Mouse (Mus musculus): Measurements from ENCODE around the gene Med24.

Gene Med24

DNA sequence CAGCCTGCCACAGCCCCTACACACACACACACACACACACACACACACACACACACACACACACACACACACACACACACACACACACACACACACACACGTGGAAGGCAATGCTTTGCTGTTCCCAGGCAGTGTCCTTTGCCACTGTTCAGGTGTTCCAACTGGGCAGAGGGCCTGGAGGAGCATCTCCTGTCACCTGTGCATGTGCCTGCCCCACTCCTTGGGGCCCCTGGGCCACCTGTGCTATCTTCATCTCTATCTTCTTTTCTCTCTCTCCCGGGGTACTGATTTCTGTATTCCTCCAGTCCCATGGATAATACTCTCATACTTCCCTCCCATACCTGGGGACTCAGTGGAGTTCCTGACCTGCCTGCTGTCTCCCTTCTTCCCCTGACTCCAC, 37.1 kb upstream of the Med24 start:
- in situ Hi-C loops (cut with MboI; ENCODE audit: low sequenced_read_pairs): no loop called here

- in situ Hi-C loops (cut with MboI; ENCODE audit: low sequenced_read_pairs): no loop called here
These were observed 36.4 kb upstream of the Med24 start for GRCm38 (mm10) chr11:98765421-98766309.

GRCm38 (mm10) chr11:98764746-98765145, 35.5 kb upstream of the Med24 start:
- in situ Hi-C loops (cut with MboI; ENCODE audit: low sequenced_read_pairs): no loop called here

DNA sequence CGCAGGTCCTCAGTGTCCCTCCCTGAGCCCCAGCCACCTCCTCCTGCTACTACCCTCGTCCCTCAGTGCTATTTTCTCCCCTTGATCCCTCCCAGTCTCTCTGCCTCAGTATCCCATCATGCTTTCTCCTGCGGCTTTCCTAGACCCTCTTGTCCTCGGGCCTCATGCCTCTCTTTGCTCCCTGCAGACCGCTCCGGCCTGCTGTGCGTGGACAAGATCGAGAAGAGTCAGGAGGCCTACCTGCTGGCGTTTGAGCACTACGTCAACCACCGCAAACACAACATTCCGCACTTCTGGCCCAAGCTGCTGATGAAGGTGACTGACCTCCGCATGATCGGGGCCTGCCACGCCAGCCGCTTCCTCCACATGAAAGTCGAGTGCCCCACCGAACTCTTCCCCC, 34.9 kb upstream of the Med24 start:
- in situ Hi-C loops (cut with MboI; ENCODE audit: low sequenced_read_pairs): no loop called here

- in situ Hi-C loops (cut with MboI; ENCODE audit: low sequenced_read_pairs): no loop called here
These were observed 34.2 kb upstream of the Med24 start for GRCm38 (mm10) chr11:98763502-98763861.

GRCm38 (mm10) chr11:98762756-98763501, 33.7 kb upstream of the Med24 start:
- in situ Hi-C loops (cut with MboI; ENCODE audit: low sequenced_read_pairs): no loop called here

- in situ Hi-C loops (cut with MboI; ENCODE audit: low sequenced_read_pairs): no loop called here
These were observed 32.7 kb upstream of the Med24 start for GRCm38 (mm10) chr11:98761939-98762338.

DNA sequence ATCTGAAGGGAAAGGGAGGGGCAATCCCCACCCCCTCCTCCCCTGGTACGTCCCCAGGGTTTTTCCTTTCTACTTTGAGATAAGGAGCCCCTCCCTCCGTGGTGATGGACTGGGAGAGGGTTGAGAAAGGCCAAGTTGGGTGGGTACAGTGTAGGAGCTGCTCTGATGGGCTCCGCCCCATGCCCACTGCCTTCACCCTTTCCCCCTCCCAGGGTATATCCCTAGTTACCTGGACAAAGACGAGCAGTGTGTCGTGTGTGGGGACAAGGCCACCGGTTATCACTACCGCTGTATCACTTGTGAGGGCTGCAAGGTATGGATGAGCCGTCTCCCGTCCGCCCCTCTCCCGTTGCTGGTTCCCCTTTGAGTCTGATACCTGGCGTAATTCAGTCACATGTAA, 27.5 kb upstream of the Med24 start:
- in situ Hi-C loops (cut with MboI; ENCODE audit: low sequenced_read_pairs): no loop called here

DNA sequence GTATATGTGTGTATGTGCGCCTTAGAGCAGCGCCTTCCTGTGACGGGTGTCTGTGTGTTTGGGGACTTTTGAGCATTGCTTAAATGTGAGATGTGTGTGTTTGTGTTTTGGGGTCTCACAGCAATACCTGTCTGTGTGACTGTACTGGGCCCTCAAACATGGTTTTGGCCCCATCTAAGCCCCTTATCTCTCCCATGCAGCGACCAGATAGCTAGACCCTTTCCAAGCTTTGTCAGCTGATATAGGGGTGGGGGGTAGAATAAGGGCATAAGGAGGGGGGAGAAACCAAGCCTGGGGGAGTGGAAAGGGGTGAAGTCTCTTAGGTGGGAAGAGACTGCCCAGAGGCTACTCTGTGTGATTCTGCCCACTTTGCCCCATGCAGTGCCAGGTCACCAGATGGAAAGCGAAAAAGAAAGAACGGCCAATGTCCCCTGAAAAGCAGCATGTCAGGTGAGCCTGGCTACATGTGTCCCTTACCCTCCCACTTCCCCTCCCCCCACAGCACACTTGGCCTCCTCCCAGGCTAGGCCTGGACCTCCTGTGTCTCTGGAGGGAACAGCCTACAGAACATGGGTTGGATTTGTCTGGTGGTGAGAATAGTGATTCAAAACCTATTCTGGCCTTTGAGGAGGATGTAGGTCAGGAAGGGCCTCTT, 26.6 kb upstream of the Med24 start:
- in situ Hi-C loops (cut with MboI; ENCODE audit: low sequenced_read_pairs): no loop called here

DNA sequence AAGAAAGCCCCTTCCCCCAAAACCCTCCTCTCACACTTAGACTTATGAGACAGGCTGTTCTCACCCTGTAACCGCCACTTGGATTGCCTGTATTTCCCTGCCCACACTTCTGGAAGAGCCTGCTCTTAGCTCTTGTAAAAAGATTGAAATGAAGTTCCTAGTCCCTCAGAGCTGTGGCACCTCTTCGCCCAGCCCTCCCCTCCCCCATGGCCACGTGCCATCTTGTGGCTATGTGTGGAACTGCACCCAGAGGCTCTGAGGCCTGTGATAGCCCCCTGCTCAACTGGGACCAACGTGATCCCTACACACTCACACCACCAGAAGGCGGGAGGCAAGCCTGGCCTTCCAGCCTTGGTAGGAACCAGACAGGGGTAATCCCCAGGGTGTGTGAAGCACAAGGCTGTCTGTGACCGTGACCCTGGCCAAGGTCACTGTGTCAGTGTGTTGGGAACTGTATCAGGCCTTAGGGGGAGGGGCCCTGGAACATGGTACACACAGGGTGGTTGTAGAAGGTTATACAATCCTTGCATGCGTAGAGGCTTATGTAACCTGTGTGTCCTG, 25.5 kb upstream of the Med24 start:
- in situ Hi-C loops (cut with MboI; ENCODE audit: low sequenced_read_pairs): no loop called here

- in situ Hi-C loops (cut with MboI; ENCODE audit: low sequenced_read_pairs): no loop called here
These were observed 25.0 kb upstream of the Med24 start for GRCm38 (mm10) chr11:98754151-98754620.

DNA sequence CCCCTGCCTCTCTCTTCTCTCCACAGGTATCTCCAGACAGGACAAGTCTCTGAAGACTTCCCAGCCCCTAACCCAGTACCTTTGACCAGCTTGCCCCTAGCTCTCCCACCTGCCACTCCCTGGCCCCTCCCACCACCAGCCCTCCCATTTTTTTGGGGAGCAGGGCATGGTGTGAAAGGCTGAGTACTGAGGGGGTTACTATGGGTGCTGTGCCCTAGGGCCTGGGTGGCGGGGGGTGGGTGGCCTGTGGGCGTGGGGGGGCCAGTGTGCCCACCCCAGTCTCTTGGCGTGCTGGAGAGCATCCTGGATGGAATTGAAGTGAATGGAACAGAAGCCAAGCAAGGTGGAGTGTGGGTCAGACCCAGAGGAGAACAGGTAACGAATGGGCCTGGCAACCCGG, 24.0 kb upstream of the Med24 start:
- in situ Hi-C loops (cut with MboI; ENCODE audit: low sequenced_read_pairs): no loop called here

DNA sequence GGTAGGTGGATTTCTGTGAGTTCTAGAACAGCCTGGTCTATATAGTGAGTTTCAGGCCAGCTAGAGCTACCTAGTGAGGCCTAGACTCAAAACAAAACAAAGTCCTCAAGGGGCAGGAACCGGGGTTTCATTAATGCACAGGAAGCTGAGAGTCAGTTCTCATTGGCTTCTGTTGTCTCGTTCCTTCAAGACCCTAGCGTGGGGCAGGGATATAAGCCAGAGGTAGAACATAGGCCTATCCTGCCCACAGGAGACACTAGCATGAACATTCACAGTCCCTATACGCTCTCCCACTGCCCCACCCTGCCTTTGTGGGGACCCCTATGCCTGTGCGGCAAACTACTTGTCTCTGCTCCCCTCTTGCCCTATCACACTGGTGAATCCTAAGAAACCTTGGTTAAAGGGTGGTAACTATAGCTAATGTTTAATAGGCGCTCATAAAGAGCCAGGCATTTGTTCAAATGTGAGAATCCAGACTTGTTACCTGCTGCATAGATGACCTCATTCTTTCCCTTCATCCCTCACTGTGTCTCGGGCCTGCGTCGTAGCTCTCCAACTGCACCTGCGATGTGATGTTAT, 23.4 kb upstream of the Med24 start:
- in situ Hi-C loops (cut with MboI; ENCODE audit: low sequenced_read_pairs): no loop called here

- in situ Hi-C loops (cut with MboI; ENCODE audit: low sequenced_read_pairs): no loop called here
These were observed 22.1 kb upstream of the Med24 start for GRCm38 (mm10) chr11:98751221-98751782.

- in situ Hi-C loops (cut with MboI; ENCODE audit: low sequenced_read_pairs): no loop called here
These were observed 21.3 kb upstream of the Med24 start for GRCm38 (mm10) chr11:98750351-98751201.

DNA sequence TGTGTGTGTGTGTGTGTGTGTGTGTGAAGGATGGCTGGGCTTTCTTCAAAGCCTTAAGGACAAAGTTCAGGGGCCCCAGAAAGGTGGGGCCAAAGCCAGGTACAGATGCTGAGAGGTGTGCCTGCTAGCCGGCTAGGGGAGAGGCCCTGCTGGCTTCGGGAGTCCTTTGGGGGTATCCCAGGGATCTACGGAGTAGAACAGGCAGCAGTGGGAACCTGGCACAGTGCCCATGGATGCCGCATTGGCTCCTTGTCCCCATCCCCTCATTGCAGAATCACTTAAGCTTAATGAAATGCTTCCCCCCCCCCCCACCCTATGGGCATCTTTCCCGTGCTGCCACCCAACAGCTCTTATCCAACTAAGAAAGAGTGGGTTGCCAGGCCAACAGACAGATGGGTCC, 20.5 kb upstream of the Med24 start:
- in situ Hi-C loops (cut with MboI; ENCODE audit: low sequenced_read_pairs): no loop called here

DNA sequence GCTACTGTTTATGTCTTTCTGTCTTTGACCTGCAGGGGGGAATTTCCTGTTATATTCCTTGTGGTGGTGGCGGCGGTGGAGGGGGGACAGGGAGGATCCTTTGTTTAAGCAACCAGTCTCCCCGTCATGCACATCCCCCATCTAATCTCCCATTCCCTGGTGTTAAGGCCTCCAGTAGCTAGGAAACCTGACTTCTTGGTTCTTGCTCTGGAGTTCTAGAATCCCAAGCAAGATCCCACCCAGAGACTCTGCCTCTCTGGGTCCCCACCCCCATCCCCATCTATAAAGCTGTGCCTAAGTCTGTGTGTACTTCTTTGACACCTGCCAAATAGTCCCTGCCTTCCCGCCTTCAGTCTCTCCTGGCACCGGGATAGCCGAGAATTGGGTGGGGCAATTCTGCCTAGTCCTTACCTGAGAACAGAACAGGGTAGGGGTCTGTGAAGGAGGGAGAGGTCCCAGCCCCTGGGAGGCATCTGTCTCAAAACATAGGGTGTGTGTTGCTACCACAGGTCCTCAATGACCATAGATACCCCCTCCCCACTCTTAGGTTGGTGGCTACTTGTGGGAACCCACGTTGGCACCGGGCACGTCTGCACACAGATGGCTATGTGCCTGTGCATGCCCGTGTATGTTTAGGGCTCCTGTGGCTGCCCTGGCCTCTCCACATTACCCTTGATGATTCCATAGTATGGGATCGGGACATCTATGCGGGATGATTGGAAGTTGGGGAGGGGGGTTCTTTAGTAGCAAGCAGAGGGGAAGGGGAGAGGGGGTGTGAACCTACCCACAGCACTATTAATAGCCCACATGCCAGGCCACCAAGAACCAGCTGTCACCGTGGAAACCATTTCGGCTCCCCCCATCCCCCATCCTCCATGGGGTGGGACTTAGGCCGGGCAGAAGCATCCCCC, 19.5 kb upstream of the Med24 start:
- in situ Hi-C loops (cut with MboI; ENCODE audit: low sequenced_read_pairs): no loop called here

DNA sequence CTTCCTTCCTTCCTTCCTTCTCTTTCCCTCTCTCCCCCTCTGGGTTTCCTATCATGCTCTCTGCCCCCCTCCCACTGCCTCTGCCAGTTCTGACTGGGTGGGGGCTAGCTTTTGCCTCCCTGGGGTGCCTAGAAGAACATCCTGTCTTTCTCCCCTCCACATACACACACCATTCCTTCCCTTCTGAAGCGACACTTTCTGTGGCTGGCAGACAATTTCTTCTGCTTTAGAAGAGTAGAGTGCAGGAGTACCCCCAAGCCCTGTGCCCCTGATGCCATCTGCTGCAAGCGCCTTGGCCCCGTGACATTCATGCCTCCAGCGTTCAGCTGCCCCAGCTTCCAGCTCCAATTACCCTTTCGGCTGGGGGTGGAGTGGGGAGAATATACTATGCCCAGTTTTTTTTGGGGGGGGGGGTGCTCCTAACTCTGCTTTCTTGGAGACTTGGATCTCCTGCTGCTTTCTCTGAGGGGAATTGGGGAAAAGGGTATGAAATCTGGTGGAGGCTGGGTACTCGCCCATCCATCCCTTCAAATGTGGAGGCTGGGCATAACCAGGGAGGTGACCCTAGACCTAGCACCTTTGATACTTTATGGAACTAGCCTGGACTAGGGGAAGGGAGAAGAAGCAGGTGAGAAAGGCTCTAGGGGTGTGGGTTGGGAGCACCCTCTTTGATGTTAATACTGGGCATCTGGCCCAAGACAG, 18.7 kb upstream of the Med24 start:
- in situ Hi-C loops (cut with MboI; ENCODE audit: low sequenced_read_pairs): no loop called here

All from CH12F3 (cell line).